Mouse (Mus musculus): Measurements from ENCODE around the gene Vmn2r99. TPM values are rescaled to one million over a fixed set of nuclear protein-coding genes. Genes with fewer than 3 reads are reported as not detected.

Vmn2r99 gene
- not detected in 2 replicates for polyA plus RNA-seq (2015; fragmentation: Nextera tagmentation; extraction: Ambion mirVana)

DNA sequence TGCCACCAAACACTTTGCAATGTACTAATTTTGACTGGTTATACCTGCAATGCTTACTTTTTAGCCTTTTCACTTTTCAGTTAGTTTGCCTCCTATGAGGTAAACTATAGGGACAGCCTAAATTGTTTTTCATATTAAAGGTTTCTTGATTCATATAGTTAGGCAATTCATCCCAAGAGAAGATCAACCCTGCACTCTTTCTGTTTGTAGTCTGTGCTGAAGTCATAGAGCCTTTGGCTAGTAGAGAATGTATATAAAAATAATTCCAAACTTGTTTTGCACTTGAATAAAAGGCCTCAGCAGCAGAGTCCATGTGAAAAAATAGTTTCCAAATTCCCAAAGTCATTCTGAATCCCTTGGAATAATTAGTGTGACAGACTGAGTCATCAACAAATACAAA lies at the start of gene Vmn2r99:
Gene Vmn2r99 (plus strand): TSS at position 301 of the 400 bp plus-strand sequence.
- no peak within 1 kb of the TSS for H3K27ac ChIP-seq (replicated peaks)
- no peaks in the 10 kb centered on the region for H3K4me1 ChIP-seq

DNA sequence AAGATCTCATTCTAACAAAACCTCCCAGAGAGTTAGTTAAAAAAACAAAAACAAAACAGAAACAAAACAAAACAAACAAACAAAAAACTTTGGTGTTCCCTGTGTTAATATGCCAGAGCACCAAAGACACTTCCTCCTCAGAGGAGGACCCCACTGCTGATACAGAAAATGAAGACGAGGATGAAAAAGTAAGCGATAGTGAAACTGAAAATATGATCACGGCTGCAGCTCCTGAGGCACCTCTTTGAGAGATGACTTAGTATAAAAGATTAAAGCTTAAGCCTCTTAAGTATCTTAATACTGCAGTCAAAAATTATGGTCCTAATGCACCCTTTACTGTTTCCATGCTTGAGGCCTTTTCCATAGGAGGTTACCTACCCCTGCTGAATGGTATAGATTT lies 75.9 kb downstream of the Vmn2r99 start:
- Histone ChIP-seq H3K9me3 (peaks cover 44% of the 10 kb centered on the region; the same call in 1 of the 2 replicates), H3K27ac (replicated peaks) (no peak overlapping the region), H3K27me3 (no peaks in the 10 kb centered on the region), H3K4me1 (no peaks in the 10 kb centered on the region), H3K4me3 (no peak overlapping the region), H3K4me2 (replicated peaks) (no peak overlapping the region), H3K9ac (replicated peaks) (no peak overlapping the region), H3K36me3 (no peaks in the 10 kb centered on the region)
- no peak for ATAC-seq (replicated peaks)
- 96% methylated on average over 3 of the region's 3 CpGs for WGBS

More for the DNA sequence above, at the start of gene Vmn2r99:
- H3K9me3 ChIP-seq = peaks cover 3% of the 10 kb centered on the region; the same call in 1 of the 2 replicates
- H3K4me3 ChIP-seq = no peak within 1 kb of the TSS
- H3K36me3 ChIP-seq = no peaks in the 10 kb centered on the region
- ATAC-seq (replicated peaks) = no peak
- H3K4me2 ChIP-seq (replicated peaks) = no peak within 1 kb of the TSS
- no peaks in the 10 kb centered on the region for H3K27me3 ChIP-seq
- H3K9ac ChIP-seq (replicated peaks) = no peak within 1 kb of the TSS

DNA sequence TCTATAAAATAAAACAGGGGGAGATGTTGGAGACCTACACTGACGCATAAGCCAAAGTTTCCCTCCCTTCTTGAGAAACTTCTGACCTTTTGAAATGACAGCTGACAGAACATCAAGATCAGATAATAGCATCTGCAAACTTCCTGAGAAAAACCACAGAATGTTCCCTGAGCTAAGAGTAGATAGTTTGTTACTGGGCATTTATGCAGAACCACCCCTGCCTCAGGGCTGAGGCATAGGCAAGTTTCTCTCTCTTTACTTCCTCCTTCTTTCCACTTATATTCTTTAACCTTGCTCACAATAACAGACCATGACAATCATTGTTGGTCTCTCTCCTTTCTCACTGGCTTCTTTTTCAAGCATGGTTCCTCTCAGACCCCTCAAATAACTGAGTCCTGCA lies 83.2 kb downstream of the Vmn2r99 start:
- H3K36me3 ChIP-seq = no peaks in the 10 kb centered on the region
- no peak overlapping the region for H3K27ac ChIP-seq (replicated peaks)
- no peak overlapping the region for H3K9ac ChIP-seq (replicated peaks)
- no peak overlapping the region for H3K4me2 ChIP-seq (replicated peaks)
- no peak for ATAC-seq (replicated peaks)
- H3K27me3 ChIP-seq = no peaks in the 10 kb centered on the region
- H3K9me3 ChIP-seq = peaks cover 16% of the 10 kb centered on the region
- no peaks in the 10 kb centered on the region for H3K4me1 ChIP-seq
- H3K4me3 ChIP-seq = no peak overlapping the region
- WGBS = 85% methylated on average over 1 of the region's 1 CpGs

Other genes starting within 250 kb of the Vmn2r99 start
- not detected in 2 replicates for gene Vmn2r100, start 142.8 kb downstream of the Vmn2r99 start, polyA plus RNA-seq (2015; fragmentation: Nextera tagmentation; extraction: Ambion mirVana)
- not detected in 2 replicates for gene Vmn2r101, start 215.3 kb downstream of the Vmn2r99 start, polyA plus RNA-seq (2015; fragmentation: Nextera tagmentation; extraction: Ambion mirVana)

Measured in forebrain, embryonic 15.5 days (tissue).